Mouse (Mus musculus) layer of hippocampus, adult 8-10 months (tissue): ENCODE results near the gene Fcrl5. TPM values are rescaled to one million over a fixed set of nuclear protein-coding genes. Genes with fewer than 3 reads are reported as not detected.
A peak's percentile ranks its signal among the peaks of the same experiment; 100 is the strongest.

Source experiments
- DNase-seq, 2 experiments: peaks; one replicate each; pipeline ENCODE4 v3.0.0; 2022; ENCODE audit warnings: low spot score in 2 of 2
- total RNA-seq, 4 experiments: library from RNA; stranded (reverse); gene quantifications; 2 replicates each; pipeline ENCODE4 v1.2.4; 2022

Gene Fcrl5
- total RNA-seq, 4 experiments from 2014 or later: 0.16 TPM; not detected in 3

- DNase-seq: no peak
Measured at GRCm38 (mm10) chr3:87500088-87501055, 64.8 kb downstream of the Fcrl5 start.

- DNase-seq: no peak
Measured at GRCm38 (mm10) chr3:87501151-87501550, 65.6 kb downstream of the Fcrl5 start.

- no peak for DNase-seq
Measured at GRCm38 (mm10) chr3:87502771-87503170, 67.2 kb downstream of the Fcrl5 start.

- DNase-seq: no peak
Measured at GRCm38 (mm10) chr3:87504330-87504729, 68.8 kb downstream of the Fcrl5 start.

- DNase-seq: no peak
Measured at GRCm38 (mm10) chr3:87504749-87505425, 69.3 kb downstream of the Fcrl5 start.

- no peak for DNase-seq
Measured at GRCm38 (mm10) chr3:87506456-87507416, 71.2 kb downstream of the Fcrl5 start.

- peak; percentile 57 to 85 for DNase-seq
Measured at GRCm38 (mm10) chr3:87508205-87508901, 72.8 kb downstream of the Fcrl5 start.

GRCm38 (mm10) chr3:87509061-87509460 is 73.5 kb downstream of the Fcrl5 start:
- no peak for DNase-seq

- no peak for DNase-seq
Measured at GRCm38 (mm10) chr3:87510832-87511231, 75.3 kb downstream of the Fcrl5 start.

GRCm38 (mm10) chr3:87511971-87512765 is 76.6 kb downstream of the Fcrl5 start:
- DNase-seq: no peak

- no peak for DNase-seq
Measured at GRCm38 (mm10) chr3:87515567-87516081, 80.1 kb downstream of the Fcrl5 start.

GRCm38 (mm10) chr3:87518425-87518824 is 82.9 kb downstream of the Fcrl5 start:
- DNase-seq: no peak

- no peak for DNase-seq
Measured at GRCm38 (mm10) chr3:87521126-87521525, 85.6 kb downstream of the Fcrl5 start.

GRCm38 (mm10) chr3:87521833-87522232 is 86.3 kb downstream of the Fcrl5 start:
- DNase-seq: no peak

GRCm38 (mm10) chr3:87523701-87524100 is 88.1 kb downstream of the Fcrl5 start:
- DNase-seq: no peak

- peak; percentile 83 to 84 for DNase-seq
Measured at GRCm38 (mm10) chr3:87525043-87525836, 89.7 kb downstream of the Fcrl5 start, which contains the start of gene Etv3. Etv3 (plus strand) TSS chr3:87525407.

GRCm38 (mm10) chr3:87525837-87526570 is 90.4 kb downstream of the Fcrl5 start:
- DNase-seq: no peak

- no peak for DNase-seq
Measured at GRCm38 (mm10) chr3:87527139-87527538, 91.6 kb downstream of the Fcrl5 start.
